Mouse (Mus musculus) ES-E14 (cell line): ENCODE results near the gene Ltb.

Experiments used
- CHD2 ChIP-seq: IDR thresholded peaks from 2 replicates; pipeline ENCODE4 v1.6.1; 2014; ENCODE audit warnings: mild to moderate bottlenecking, low read depth, low read length, inconsistent platforms
- HCFC1 ChIP-seq: IDR thresholded peaks from 2 replicates; pipeline ENCODE4 v1.6.1; 2012; ENCODE audit warnings: low read length, inconsistent platforms, borderline replicate concordance; ENCODE audit not compliant: insufficient read depth
- MAFK ChIP-seq: IDR thresholded peaks from 2 replicates; pipeline ENCODE4 v1.6.1; 2014; ENCODE audit warnings: mild to moderate bottlenecking, low read depth, low read length, inconsistent platforms; ENCODE audit not compliant: insufficient read depth
- ZC3H11A ChIP-seq: IDR thresholded peaks from 2 replicates; pipeline ENCODE4 v1.6.1; 2012; ENCODE audit warnings: low read depth, mild to moderate bottlenecking, inconsistent platforms, low read length, borderline replicate concordance
- ZNF384 ChIP-seq: IDR thresholded peaks from 2 replicates; pipeline ENCODE4 v1.6.1; 2012; ENCODE audit warnings: low read depth, low read length, inconsistent platforms

- TF ChIP-seq ZC3H11A (no peak), CHD2 (no peak), MAFK (no peak), ZNF384 (no peak), HCFC1 (no peak)
Observed at GRCm38 (mm10) chr17:35172445-35173234, 21.6 kb upstream of the Ltb start.
